Mouse (Mus musculus) E14TG2a.4 (cell line): Measurements from ENCODE around the gene Ccdc157.
"Not testable (repeated sequence)": the region's sequence is repeated elsewhere in the genome, so short reads cannot be mapped to it uniquely, and the experiment has no call there.

ENCODE experiments used
- H3K27me3 ChIP-seq: 2 replicates; pipeline ENCODE4 v1.6.1; 2014; ENCODE audit warnings: low read length, control low read depth; ENCODE audit not compliant: insufficient read depth
- H3K36me3 ChIP-seq: 2 replicates; pipeline ENCODE4 v1.6.1; 2014; ENCODE audit warnings: low read length, control low read depth; ENCODE audit not compliant: insufficient read depth
- H3K4me1 ChIP-seq: replicated peaks from 2 replicates; pipeline ENCODE4 v1.6.1; 2014; ENCODE audit warnings: low read depth, low read length, control low read depth
- H3K4me3 ChIP-seq: replicated peaks from 2 replicates; pipeline ENCODE4 v1.5.1; 2014; ENCODE audit warnings: mild to moderate bottlenecking, low read length
- H3K9me3 ChIP-seq: 2 replicates; pipeline ENCODE4 v1.6.1; 2014; ENCODE audit warnings: low read length, control low read depth
- CTCF ChIP-seq: conservative IDR thresholded peaks from 2 replicates; pipeline ENCODE4 v1.5.1; 2014; ENCODE audit warnings: low read length
- NANOG ChIP-seq: IDR thresholded peaks from 2 replicates; pipeline ENCODE4 v1.6.1; 2014; ENCODE audit warnings: borderline replicate concordance, low read length, mixed read lengths
- POU5F1 ChIP-seq: IDR thresholded peaks from 2 replicates; pipeline ENCODE4 v1.6.1; 2014; ENCODE audit warnings: low read length, borderline replicate concordance

The Ccdc157 gene

DNA sequence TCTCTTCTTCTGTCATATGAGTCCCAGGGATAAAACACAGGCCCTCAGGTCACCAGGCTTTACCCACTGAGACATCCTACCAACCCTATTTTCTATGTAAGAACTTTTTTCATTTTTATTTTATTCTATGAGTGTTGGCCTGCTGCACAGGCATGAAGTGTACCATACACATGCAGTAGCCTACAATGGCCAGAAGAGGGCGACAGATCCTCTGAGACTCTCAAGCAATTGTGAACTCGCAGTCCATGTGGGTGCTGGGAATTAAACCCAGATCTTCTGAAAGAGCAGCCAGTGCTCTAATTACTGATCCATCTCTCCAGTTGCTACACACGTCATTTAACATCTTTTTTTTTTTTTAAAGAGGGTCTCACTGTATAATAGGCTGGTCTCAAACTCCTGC, 26.6 kb downstream of the Ccdc157 start:
- H3K9me3 ChIP-seq: no peaks in the 10 kb centered on the region
- peaks cover 21% of the 10 kb centered on the region for H3K36me3 ChIP-seq
- peaks cover 27% of the 10 kb centered on the region for H3K27me3 ChIP-seq
- peaks cover 35% of the 10 kb centered on the region for H3K4me1 ChIP-seq
- no peak overlapping the region for H3K4me3 ChIP-seq
- TF ChIP-seq NANOG (no peak), POU5F1 (no peak), CTCF (peak; percentile 88)

DNA sequence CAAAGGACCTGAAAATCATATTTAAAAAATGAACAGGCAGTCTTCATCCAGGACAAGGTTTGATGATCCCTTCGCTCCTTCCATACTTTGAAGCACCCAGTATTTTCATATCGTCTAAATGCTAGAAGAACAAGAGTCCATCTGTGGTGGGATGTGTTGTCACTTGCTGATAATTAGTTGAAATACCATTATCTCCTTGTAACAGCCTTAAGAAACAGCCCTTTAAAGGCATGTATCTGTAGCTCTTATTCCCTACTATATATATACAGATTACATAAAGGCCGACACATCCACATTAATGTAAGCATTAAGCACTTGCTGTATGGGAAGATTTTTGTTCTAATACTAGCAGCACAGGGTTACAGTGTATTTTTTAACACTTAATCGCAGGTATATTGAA, 31.6 kb downstream of the Ccdc157 start:
- Histone ChIP-seq H3K4me1 (peaks cover 31% of the 10 kb centered on the region), H3K27me3 (peaks cover 15% of the 10 kb centered on the region; the same call in 1 of the 2 replicates)
- not testable (repeated sequence) for H3K9me3 ChIP-seq, H3K36me3 ChIP-seq, H3K4me3 ChIP-seq

DNA sequence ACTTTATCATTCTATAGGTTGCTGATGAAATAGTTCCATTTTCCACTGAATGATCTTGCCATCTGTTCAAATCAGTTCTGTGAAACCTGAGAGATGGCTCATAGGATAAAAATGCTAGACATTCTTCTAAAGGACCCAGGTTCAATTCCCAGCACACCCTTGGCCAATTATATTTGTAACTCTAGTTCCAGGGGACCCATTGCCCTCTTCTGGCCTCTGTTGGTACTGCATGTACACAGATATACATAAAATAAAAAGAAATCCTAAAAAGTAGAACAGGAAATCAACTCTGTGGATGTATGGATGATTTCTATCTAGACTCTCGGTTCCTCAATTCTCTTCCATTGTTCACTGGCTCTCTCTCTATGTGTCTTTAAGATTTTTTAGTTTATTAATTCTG, 33.0 kb downstream of the Ccdc157 start:
- H3K36me3 ChIP-seq: no peaks in the 10 kb centered on the region
- peaks cover 15% of the 10 kb centered on the region; the same call in 1 of the 2 replicates for H3K27me3 ChIP-seq
- peaks cover 46% of the 10 kb centered on the region for H3K4me1 ChIP-seq
- no peak overlapping the region for H3K4me3 ChIP-seq
- H3K9me3 ChIP-seq: peaks cover 6% of the 10 kb centered on the region; the same call in 1 of the 2 replicates
- TF ChIP-seq NANOG (no peak), CTCF (peak; percentile 63), POU5F1 (no peak)

DNA sequence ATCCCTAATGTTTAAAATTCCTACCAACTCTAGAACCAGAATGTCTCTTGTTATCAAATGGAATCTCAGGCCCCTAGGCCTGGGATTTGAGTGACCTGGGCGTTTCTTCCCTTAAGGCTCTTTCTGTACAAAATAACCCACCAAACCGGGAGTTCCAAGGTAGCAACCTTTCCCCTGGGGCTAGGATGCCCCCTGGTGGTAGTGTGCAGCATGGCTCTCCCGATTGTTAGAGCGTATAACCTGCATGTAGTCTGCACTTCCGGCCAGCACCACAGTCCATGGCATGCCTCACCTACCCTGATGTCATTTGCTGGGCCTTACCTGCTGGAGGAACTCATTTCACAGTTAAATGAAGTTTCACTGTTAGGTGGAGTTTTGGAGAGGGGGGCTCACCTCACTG, 36.2 kb downstream of the Ccdc157 start:
- Histone ChIP-seq H3K27me3 (peaks cover 12% of the 10 kb centered on the region), H3K9me3 (peaks cover 6% of the 10 kb centered on the region; the same call in 1 of the 2 replicates), H3K36me3 (peaks cover 14% of the 10 kb centered on the region), H3K4me1 (peaks cover 47% of the 10 kb centered on the region), H3K4me3 (peak overlapping the region; percentile 79)
- TF ChIP-seq POU5F1 (no peak), CTCF (peak; percentile 98)

DNA sequence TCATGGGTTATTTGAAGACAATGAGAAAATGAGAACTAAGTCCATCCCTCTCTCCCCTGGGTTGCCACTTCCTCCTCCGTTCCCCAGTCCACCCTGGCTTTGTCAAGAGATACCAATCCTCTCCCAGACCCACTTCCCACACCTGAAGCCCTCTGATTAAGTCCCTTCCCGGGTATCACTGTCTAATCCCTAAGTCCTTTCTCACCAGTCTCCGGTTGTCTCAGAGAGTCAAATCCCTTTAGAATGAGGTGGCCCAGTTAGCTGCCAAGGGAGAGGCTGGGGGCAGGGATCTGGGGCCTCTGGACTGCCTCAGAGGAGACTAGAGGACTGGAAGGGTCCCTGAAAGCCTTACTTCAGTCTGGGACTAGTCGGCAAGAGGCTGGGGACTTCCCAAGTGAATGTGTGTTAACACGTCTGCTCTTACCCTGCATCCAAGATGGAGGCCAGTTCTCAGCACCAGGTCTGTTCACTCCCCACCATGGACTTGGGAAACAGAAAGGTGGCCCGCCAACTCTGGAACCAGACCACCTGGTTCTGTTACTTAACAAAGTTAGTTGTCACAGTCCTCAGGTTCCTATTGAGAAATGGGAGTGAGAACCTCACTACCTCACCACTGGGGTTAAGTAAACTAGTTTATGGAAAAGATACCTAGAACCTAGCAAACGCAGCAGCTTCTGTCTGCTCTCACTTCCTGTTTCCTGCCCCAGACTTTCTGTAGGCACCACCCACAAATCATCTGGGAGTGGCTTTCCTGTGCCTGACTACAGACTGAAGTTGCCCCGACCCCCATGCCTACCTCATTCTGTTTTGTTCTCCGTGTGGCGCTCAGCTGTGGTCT, 37.1 kb downstream of the Ccdc157 start, which contains the start of gene Sec14l2:
TSS of gene Sec14l2 (minus strand) at position 674 of the 838 bp plus-strand sequence.
- TF ChIP-seq NANOG (no peak), POU5F1 (no peak), CTCF (no peak)
- Histone ChIP-seq H3K27me3 (peaks cover 20% of the 10 kb centered on the region), H3K9me3 (peaks cover 6% of the 10 kb centered on the region; the same call in 1 of the 2 replicates), H3K36me3 (peaks cover 14% of the 10 kb centered on the region), H3K4me3 (peak within 1 kb of the TSS; percentile 79), H3K4me1 (peaks cover 54% of the 10 kb centered on the region)

DNA sequence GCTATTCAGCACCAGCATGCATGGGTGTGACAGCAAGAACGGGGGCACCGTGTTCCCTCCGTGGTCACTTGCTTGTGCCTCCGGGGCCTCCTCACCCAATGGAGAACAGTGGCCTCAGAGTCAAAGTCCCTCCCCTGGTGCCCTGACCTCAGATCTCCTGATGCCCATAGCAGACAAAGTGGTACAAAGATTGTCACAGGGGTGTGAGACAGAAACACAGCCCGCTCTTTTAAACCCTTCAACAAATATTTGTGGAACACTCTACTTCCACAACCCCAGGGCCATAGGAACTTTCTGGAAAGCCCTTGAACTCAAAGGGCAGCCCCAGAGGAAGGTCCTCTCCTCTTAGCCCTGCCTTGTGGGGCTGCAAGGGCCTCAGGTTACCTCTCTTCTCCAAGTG, 37.9 kb downstream of the Ccdc157 start:
- Histone ChIP-seq H3K9me3 (peaks cover 6% of the 10 kb centered on the region; the same call in 1 of the 2 replicates), H3K4me1 (peaks cover 59% of the 10 kb centered on the region)

DNA sequence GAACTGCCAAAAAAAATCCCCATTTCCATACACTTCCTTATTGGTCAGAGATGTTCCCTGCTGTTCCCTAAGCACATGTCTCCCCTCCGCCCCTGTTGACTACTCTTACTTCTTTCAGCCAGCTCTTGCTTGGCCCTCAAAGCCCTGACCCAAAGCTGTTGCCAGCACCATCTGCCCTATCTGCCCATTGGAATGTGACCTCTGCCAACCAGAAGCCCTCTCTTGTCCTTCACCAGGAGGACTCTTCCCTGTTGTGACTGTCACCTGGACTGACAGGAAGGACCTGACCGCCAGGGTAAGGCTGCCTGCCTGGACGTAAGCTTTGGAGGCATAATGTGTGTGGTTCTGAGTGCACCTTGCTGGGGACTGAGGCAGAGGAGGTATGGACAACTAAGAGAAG, 38.4 kb downstream of the Ccdc157 start:
- Histone ChIP-seq H3K4me1 (peaks cover 59% of the 10 kb centered on the region), H3K9me3 (peaks cover 2% of the 10 kb centered on the region; the same call in 1 of the 2 replicates), H3K27me3 (peaks cover 32% of the 10 kb centered on the region), H3K4me3 (no peak overlapping the region), H3K36me3 (peaks cover 14% of the 10 kb centered on the region)
- no peak for TF ChIP-seq NANOG
- no peak for TF ChIP-seq CTCF
- no peak for TF ChIP-seq POU5F1

More for the DNA sequence above, 37.9 kb downstream of the Ccdc157 start:
- TF ChIP-seq POU5F1 (no peak), NANOG (no peak), CTCF (no peak)
- Histone ChIP-seq H3K27me3 (peaks cover 27% of the 10 kb centered on the region), H3K4me3 (peak overlapping the region; percentile 79), H3K36me3 (peaks cover 14% of the 10 kb centered on the region)

DNA sequence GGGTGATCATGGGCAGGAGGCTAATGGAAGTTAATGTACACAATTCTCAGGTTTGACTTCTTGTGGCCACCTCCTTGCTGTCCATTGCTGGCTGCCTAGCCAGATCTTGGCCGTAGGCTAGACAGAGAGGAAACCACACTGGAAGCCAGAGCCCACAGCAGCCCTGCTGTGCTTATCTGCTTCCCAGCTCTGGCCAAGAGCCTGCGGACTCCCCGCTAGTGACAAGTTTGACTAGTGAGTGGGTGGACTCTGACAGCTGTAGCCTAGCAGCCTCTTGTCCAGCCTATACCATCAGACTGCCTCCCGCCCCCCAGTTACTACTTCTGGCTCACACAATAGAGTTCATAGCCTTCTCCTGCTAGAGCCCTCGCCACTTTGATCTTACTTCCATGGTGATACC, 40.5 kb downstream of the Ccdc157 start:
- TF ChIP-seq POU5F1 (no peak), CTCF (no peak), NANOG (no peak)
- Histone ChIP-seq H3K4me3 (no peak overlapping the region), H3K4me1 (peaks cover 59% of the 10 kb centered on the region), H3K27me3 (peaks cover 34% of the 10 kb centered on the region), H3K36me3 (peaks cover 14% of the 10 kb centered on the region), H3K9me3 (no peaks in the 10 kb centered on the region)
